Mouse (Mus musculus) liver, embryonic 14.5 days (tissue): ENCODE results near the gene Rps27l. TPM values are rescaled to one million over a fixed set of nuclear protein-coding genes. Genes with fewer than 3 reads are reported as not detected.

Source experiments
- ATAC-seq: fragments of 200-750 bp; cut with Nextera tagmentation; 2 replicates; pipeline ENCODE4 v1.8.0; 2017; ENCODE audit warnings: moderate number of reproducible peaks, mild to moderate bottlenecking, moderate library complexity; ENCODE audit not compliant: insufficient read depth
- DNase-seq, 3 experiments: peaks; one replicate each; pipeline ENCODE4 v3.0.0-alpha.2; 2012 to 2013; ENCODE audit warnings: low read depth in 3 of 3, low spot score in 3 of 3
- H3K27ac ChIP-seq: fragments of 300-500 bp; sonication (generic); 2 replicates; pipeline ENCODE4 v1.5.1; 2014; ENCODE audit warnings: moderate library complexity, mild to moderate bottlenecking, control low read depth, inconsistent platforms
- H3K27me3 ChIP-seq: fragments of 300-500 bp; sonication (generic); 2 replicates; pipeline ENCODE4 v1.6.1; 2014; ENCODE audit warnings: mild to moderate bottlenecking, low read length, moderate library complexity; ENCODE audit not compliant: control insufficient read depth, insufficient read depth
- H3K36me3 ChIP-seq: fragments of 300-500 bp; sonication (generic); replicated peaks from 2 replicates; pipeline ENCODE4 v1.6.1; 2014; ENCODE audit warnings: low read depth; ENCODE audit not compliant: control insufficient read depth, insufficient read depth
- H3K4me1 ChIP-seq, 2 experiments: fragments of 200-500 bp in 1 of 2; fragments of 300-500 bp in 1 of 2; sonication (generic) in 1 of 2; replicated peaks; 2 replicates each; pipeline ENCODE4 v1.6.1; 2012 to 2014; ENCODE audit warnings: antibody characterized with exemption in 1 of 2, inconsistent platforms in 1 of 2, low read length in 1 of 2; ENCODE audit not compliant: control insufficient read depth in 2 of 2, insufficient read depth in 2 of 2
- H3K4me2 ChIP-seq: fragments of 300-500 bp; sonication (generic); 2 replicates; pipeline ENCODE4 v1.6.1; 2014; ENCODE audit warnings: low read depth, mild to moderate bottlenecking, control low read depth, moderate library complexity
- H3K4me3 ChIP-seq, 2 experiments: fragments of 200-500 bp in 1 of 2; fragments of 300-500 bp in 1 of 2; sonication (generic) in 1 of 2; 2 replicates each; pipeline ENCODE4 v1.5.1; 2012 to 2014; ENCODE audit warnings: low read depth in 2 of 2, low read length in 2 of 2, mild to moderate bottlenecking in 2 of 2, control low read depth in 1 of 2, inconsistent platforms in 1 of 2, moderate library complexity in 1 of 2; ENCODE audit not compliant: insufficient read depth in 1 of 2
- H3K9ac ChIP-seq: fragments of 300-500 bp; sonication (generic); replicated peaks from 2 replicates; pipeline ENCODE4 v1.6.1; 2014; ENCODE audit warnings: mild to moderate bottlenecking, control low read depth, moderate library complexity
- H3K9me3 ChIP-seq: fragments of 300-500 bp; sonication (generic); 2 replicates; pipeline ENCODE4 v1.6.1; 2016; ENCODE audit warnings: low read length, mixed read lengths; ENCODE audit not compliant: control insufficient read depth
- CTCF ChIP-seq: IDR thresholded peaks from 2 replicates; pipeline ENCODE4 v1.5.1; 2016; ENCODE audit warnings: antibody characterized with exemption, low read depth, control low read depth
- EP300 ChIP-seq: IDR thresholded peaks from 2 replicates; pipeline ENCODE4 v1.6.1; 2016; ENCODE audit warnings: antibody characterized with exemption, low read depth
- WGBS: fragments of 180-500 bp; shearing (Covaris S2); extraction: QIAGEN DNeasy Blood & Tissue Kit; methylation state at CpG from one replicate; pipeline ENCODE4 v1.1.7; 2014; ENCODE audit not compliant: insufficient replicate concordance; 5-methylcytosine and 5-hydroxymethylcytosine counted together
- polyA plus RNA-seq, 2 experiments: library from polyadenylated mRNA; depleted of rRNA in 1 of 2; stranded (reverse) in 1 of 2; unstranded in 1 of 2; fragments of >200 nt; fragmentation: Nextera tagmentation in 1 of 2; extraction: Ambion mirVana in 1 of 2; gene quantifications; 2 replicates each; pipeline versions ENCODE4 v1.2.1 to v1.2.3; 2012 to 2014

Gene Rps27l
- polyA plus RNA-seq, 2 experiments: 238 to 652 TPM

DNA sequence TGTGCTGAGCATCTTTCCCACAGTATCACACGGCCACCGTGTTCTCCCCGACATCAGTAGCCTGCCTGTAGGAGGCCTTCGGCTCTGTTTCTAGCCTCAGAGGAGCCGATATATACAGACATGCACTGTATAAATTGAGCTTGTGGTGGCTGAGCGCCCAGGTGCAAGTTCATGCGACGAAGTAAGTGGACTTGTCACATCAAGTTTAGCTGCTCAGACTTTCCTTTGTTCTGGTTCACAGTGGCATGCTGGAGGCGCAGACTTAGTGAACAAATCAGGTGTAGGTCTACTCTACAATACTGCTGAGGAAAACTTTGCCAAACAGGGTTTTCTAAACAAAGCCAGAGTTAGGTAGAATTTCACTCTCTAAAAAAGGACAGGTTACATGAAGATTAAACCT lies 39.9 kb upstream of the Rps27l start:
- Histone ChIP-seq H3K36me3 (peaks cover 10% of the 10 kb centered on the region), H3K4me2 (no peak overlapping the region), H3K4me1 (peaks cover 20 to 29% of the 10 kb centered on the region in 2 experiments), H3K9ac (no peak overlapping the region), H3K27ac (no peak overlapping the region), H3K4me3 (no peak overlapping the region), H3K9me3 (no peaks in the 10 kb centered on the region), H3K27me3 (no peaks in the 10 kb centered on the region)
- ATAC-seq (no peak), DNase-seq (no peak)
- 86% methylated on average over 9 of the region's 9 CpGs for WGBS
- no peak for TF ChIP-seq CTCF
- no peak for TF ChIP-seq EP300

- H3K9me3 ChIP-seq: no peaks in the 10 kb centered on the region
- peaks cover 31 to 39% of the 10 kb centered on the region in 2 experiments for H3K4me1 ChIP-seq
- peaks cover 16% of the 10 kb centered on the region for H3K36me3 ChIP-seq
- H3K9ac ChIP-seq: no peak overlapping the region
- no peak for DNase-seq
- H3K4me2 ChIP-seq: no peak overlapping the region
- ATAC-seq: no peak
- no peak overlapping the region for H3K4me3 ChIP-seq
- WGBS: 83% methylated on average over 8 of the region's 8 CpGs
- TF ChIP-seq EP300: no peak
- TF ChIP-seq CTCF: no peak
- H3K27ac ChIP-seq: no peak overlapping the region
- no peaks in the 10 kb centered on the region for H3K27me3 ChIP-seq
Observed at GRCm38 (mm10) chr9:66907126-66907525, 38.8 kb upstream of the Rps27l start.

DNA sequence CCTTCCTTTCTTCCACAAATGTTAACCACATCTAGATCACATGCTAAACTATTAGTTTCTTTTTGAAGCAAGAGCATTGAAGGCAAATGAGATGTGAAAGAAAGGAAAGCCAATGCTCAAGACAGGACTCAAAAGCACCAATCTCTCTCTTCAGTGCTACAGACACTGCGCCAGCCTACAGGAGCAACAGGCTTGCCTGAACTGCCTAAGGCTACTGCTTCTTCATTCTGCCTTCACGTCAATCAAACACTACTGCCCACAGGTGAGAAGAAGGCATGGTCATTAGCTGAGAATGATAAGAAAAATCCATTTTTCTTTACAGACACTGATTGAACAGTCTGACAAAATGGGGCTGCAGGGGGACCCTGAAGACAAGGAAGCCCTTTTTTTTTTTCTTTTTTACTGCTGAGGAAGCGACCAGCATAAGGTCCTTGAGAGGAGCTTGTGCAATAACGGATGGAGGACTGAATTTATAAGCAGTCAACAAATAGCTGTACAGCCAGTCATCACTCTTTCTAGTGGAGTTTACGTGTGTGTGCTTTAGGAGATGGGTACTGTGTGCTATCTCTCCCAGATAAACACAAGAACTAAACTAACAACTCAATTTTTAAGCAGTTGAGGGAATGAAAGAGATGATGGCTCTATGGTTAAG lies 38.0 kb upstream of the Rps27l start:
- Histone ChIP-seq H3K36me3 (peaks cover 20% of the 10 kb centered on the region), H3K4me3 (no peak overlapping the region), H3K27me3 (no peaks in the 10 kb centered on the region), H3K27ac (no peak overlapping the region), H3K9ac (no peak overlapping the region; the same call in 1 of the 2 replicates), H3K4me2 (no peak overlapping the region), H3K9me3 (no peaks in the 10 kb centered on the region), H3K4me1 (peaks cover 39 to 46% of the 10 kb centered on the region in 2 experiments)
- 68% methylated on average over 5 of the region's 5 CpGs for WGBS
- TF ChIP-seq EP300: no peak
- no peak for DNase-seq
- ATAC-seq: no peak

DNA sequence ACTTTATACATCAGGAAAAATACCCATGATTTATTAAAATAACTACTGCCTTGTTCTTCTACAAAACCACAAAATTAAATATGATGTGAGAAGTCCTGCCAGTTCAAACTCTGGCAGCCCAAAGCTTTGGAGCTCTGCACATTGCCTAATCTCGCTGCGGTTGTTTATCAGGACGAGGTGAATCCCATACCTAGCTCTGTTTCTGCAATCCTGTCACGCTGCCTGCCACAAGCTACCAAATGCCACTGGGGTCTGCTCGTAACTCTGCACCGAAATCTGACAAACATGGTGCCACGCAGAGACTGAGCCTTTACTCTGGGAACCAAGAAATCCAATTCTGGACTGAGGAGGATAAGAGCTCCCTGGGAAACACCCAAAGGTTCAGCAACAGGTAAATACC lies 36.0 kb upstream of the Rps27l start:
- 39% methylated on average over 7 of the region's 7 CpGs for WGBS
- peaks cover 58 to 63% of the 10 kb centered on the region in 2 experiments for H3K4me1 ChIP-seq
- peak overlapping the region; percentile 17; the same call in 1 of the 2 replicates for H3K4me2 ChIP-seq
- no peaks in the 10 kb centered on the region for H3K9me3 ChIP-seq
- no peaks in the 10 kb centered on the region for H3K27me3 ChIP-seq
- peaks cover 18% of the 10 kb centered on the region for H3K36me3 ChIP-seq
- DNase-seq: no peak
- H3K4me3 ChIP-seq: no peak overlapping the region
- H3K9ac ChIP-seq: no peak overlapping the region
- no peak for TF ChIP-seq CTCF
- TF ChIP-seq EP300: no peak
- no peak overlapping the region for H3K27ac ChIP-seq
- ATAC-seq: no peak

DNA sequence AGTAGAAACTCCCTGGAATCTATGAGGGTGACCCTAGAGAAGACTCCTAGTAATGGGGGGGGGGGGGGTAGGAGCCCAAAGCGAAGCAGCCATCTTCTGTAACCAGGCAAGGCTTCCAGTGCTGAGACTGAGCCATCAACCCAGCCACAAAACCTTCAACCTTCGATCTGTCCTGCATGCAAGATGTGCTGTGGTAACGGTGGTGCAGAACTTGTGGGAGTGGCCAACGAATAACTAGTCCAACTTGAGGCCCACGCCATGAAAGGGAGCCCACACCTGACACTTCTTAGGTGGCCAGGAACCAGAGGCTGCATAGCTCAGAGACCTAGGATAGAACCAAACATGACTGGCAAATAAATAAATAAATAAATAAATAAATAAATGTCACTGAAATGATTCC lies 35.2 kb upstream of the Rps27l start:
- Histone ChIP-seq H3K4me2 (peak overlapping the region; percentile 74; the same call in 1 of the 2 replicates), H3K9me3 (no peaks in the 10 kb centered on the region), H3K27me3 (no peaks in the 10 kb centered on the region), H3K4me1 (peaks cover 64 to 69% of the 10 kb centered on the region in 2 experiments), H3K27ac (no peak overlapping the region), H3K36me3 (peaks cover 21% of the 10 kb centered on the region), H3K4me3 (no peak overlapping the region), H3K9ac (no peak overlapping the region)
- 40% methylated on average over 5 of the region's 5 CpGs for WGBS
- TF ChIP-seq CTCF (no peak), EP300 (no peak)
- no peak for ATAC-seq
- no peak for DNase-seq
